Mouse (Mus musculus) ZHBTc4 (cell line): ENCODE measurements around the gene Gm5938.

Source experiments
- DNase-seq: peaks from one replicate; pipeline ENCODE4 v3.0.0-alpha.2; 2011; ENCODE audit warnings: low read depth, low spot score

The Gm5938 gene

GRCm38 (mm10) chrX:78125167-78125566 is at the start of gene Gm5938:
Gm5938 (plus strand) TSS chrX:78125467.
- DNase-seq: no peak

- no peak for DNase-seq
These were observed 34.0 kb upstream of the Gm5938 start, which contains the start of gene Obp1a for GRCm38 (mm10) chrX:78091274-78091673. Obp1a (minus strand) TSS chrX:78091374.
